Mouse (Mus musculus): ENCODE measurements around the gene Olfr820. TPM values are rescaled to one million over a fixed set of nuclear protein-coding genes. Genes with fewer than 3 reads are reported as not detected.

Olfr820 gene
- polyA plus RNA-seq (2017; shearing (Covaris generic)) = not detected

GRCm38 (mm10) chr10:130012321-130012720 lies at the start of gene Olfr820:
TSS of gene Olfr820 (plus strand) at chr10:130012621.

GRCm38 (mm10) chr10:129967166-129967565 lies 45.3 kb upstream of the Olfr820 start, which contains the start of gene Olfr819:
TSS of gene Olfr819 (minus strand) at chr10:129967266.

GRCm38 (mm10) chr10:129976040-129976439 lies 36.4 kb upstream of the Olfr820 start, which contains the start of gene Olfr247:
TSS of gene Olfr247 (minus strand) at chr10:129976140.

DNA sequence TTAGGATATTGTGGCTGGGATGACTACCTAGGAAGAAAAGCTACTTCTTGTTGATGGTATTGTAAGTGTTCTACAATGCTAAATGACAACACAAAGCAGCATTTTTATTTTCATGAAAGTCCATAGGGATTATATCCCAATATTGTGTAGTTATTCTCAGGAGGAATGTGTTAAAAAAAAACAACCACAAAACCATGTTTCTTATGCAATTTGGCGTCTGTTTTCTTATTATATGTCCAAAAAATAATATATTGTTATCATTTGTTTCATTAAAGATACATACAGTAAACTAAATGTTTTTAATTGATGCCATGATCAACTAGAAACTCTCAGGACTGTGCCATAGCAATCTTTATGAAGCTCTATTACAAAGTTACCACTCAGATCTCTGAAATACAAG lies 27.5 kb upstream of the Olfr820 start, which contains the start of gene Gm10310:
TSS of gene Gm10310 (minus strand) at position 101 of the 400 bp plus-strand sequence.

GRCm38 (mm10) chr10:130030048-130030447 lies 17.6 kb downstream of the Olfr820 start, which contains the start of gene Olfr821:
TSS of gene Olfr821 (plus strand) at chr10:130030348.

Other genes with a start within 250 kb of the Olfr820 start
- gene Olfr808, start 247.1 kb upstream of the Olfr820 start, polyA plus RNA-seq (2017; shearing (Covaris generic)) = not detected
- gene Olfr809, start 238.0 kb upstream of the Olfr820 start, polyA plus RNA-seq (2017; shearing (Covaris generic)) = not detected
- gene Olfr810, start 217.7 kb upstream of the Olfr820 start, polyA plus RNA-seq (2017; shearing (Covaris generic)) = not detected
- gene Olfr811, start 208.2 kb upstream of the Olfr820 start, polyA plus RNA-seq (2017; shearing (Covaris generic)) = not detected
- 0.56 TPM for gene Olfr812, start 166.5 kb upstream of the Olfr820 start, polyA plus RNA-seq (2017; shearing (Covaris generic))
- gene Olfr813, start 157.3 kb upstream of the Olfr820 start, polyA plus RNA-seq (2017; shearing (Covaris generic)) = not detected
- 0.09 TPM for gene Olfr814, start 132.8 kb upstream of the Olfr820 start, polyA plus RNA-seq (2017; shearing (Covaris generic))
- gene Olfr815, start 106.8 kb upstream of the Olfr820 start, polyA plus RNA-seq (2017; shearing (Covaris generic)) = not detected
- gene Olfr816, start 97.0 kb upstream of the Olfr820 start, polyA plus RNA-seq (2017; shearing (Covaris generic)) = 0.34 TPM
- not detected for gene Olfr818, start 63.5 kb upstream of the Olfr820 start, polyA plus RNA-seq (2017; shearing (Covaris generic))
- gene Olfr819, start 45.4 kb upstream of the Olfr820 start, polyA plus RNA-seq (2017; shearing (Covaris generic)) = not detected
- not detected for gene Olfr247, start 36.5 kb upstream of the Olfr820 start, polyA plus RNA-seq (2017; shearing (Covaris generic))
- 0.21 TPM for gene Gm10310, start 27.6 kb upstream of the Olfr820 start, polyA plus RNA-seq (2017; shearing (Covaris generic))
- gene Olfr821, start 17.7 kb downstream of the Olfr820 start, polyA plus RNA-seq (2017; shearing (Covaris generic)) = not detected
- gene Olfr822, start 58.6 kb downstream of the Olfr820 start, polyA plus RNA-seq (2017; shearing (Covaris generic)) = 0.14 TPM
- not detected for gene Olfr823, start 102.8 kb downstream of the Olfr820 start, polyA plus RNA-seq (2017; shearing (Covaris generic))
- gene Olfr824, start 117.4 kb downstream of the Olfr820 start, polyA plus RNA-seq (2017; shearing (Covaris generic)) = not detected
- not detected for gene Olfr825, start 154.1 kb downstream of the Olfr820 start, polyA plus RNA-seq (2017; shearing (Covaris generic))
- gene Olfr826, start 171.6 kb downstream of the Olfr820 start, polyA plus RNA-seq (2017; shearing (Covaris generic)) = 0.30 TPM
- gene Olfr827, start 201.8 kb downstream of the Olfr820 start, polyA plus RNA-seq (2017; shearing (Covaris generic)) = not detected

All from naive thymus-derived CD4-positive, alpha-beta T cell, adult 5 months (primary cell).